Mouse (Mus musculus): ENCODE measurements around the gene Mettl27.
A peak's percentile ranks its signal among the peaks of the same experiment; 100 is the strongest.

The Mettl27 gene

DNA sequence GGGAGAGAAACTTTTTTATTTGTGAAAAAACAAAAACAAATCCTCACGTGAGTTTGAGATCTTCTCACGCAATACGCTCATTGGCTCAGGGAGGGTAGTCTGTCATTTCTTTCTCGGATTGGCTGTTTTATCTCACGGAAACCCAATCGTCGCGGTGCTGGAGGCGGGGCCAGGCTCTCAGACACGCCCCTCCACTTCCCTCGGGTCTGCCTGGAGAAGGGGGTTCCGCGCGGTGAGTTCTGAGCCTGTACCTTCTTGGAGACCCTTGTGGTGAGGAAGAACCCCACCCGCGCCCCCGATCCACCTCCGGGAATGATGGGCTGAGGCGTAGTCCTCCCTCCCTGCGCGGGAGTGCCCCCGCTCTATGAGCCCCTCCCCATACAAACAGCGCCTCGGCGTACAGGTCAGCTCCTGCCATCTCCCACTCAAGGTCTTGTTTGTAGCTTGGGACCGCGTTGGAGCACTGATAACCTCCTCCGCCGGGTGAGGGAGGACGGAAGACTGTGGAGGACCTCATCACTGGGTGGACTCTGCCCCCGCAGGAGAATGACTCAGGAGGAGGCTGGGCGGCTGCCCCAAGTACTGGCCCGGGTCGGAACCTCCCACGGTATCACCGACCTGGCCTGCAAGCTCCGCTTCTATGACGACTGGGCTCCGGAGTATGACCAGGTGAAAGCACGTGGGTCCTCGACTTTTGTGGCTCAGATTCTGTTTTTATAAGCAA, at the start of gene Mettl27:
Gene Mettl27 (plus strand): TSS at position 190 of the 724 bp plus-strand sequence.
- DNase-seq: peak; percentile 95

- no peak for DNase-seq
Measured at GRCm38 (mm10) chr5:134883077-134883476, 49.1 kb upstream of the Mettl27 start.

- no peak for DNase-seq
Measured at GRCm38 (mm10) chr5:134887447-134888335, 44.5 kb upstream of the Mettl27 start.

DNA sequence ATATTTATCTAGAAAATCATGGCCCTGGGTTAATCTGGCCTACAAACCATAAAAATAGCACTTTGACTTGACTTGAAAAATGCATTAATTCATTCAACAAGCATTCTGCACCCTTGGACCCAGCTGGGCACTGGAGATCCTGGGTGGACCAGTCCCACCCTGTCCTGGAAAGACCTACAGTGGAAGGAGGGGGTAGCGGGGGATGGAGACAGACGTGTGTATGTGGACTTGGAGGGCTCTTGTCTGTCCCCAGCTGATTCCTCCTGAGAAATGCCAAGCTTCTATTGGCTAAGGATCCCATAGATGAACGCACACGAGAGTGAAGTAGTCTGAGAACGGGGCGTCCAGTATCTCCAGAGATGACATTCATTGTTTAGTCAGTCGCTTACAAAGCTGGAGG, 43.7 kb upstream of the Mettl27 start:
- DNase-seq: no peak

DNA sequence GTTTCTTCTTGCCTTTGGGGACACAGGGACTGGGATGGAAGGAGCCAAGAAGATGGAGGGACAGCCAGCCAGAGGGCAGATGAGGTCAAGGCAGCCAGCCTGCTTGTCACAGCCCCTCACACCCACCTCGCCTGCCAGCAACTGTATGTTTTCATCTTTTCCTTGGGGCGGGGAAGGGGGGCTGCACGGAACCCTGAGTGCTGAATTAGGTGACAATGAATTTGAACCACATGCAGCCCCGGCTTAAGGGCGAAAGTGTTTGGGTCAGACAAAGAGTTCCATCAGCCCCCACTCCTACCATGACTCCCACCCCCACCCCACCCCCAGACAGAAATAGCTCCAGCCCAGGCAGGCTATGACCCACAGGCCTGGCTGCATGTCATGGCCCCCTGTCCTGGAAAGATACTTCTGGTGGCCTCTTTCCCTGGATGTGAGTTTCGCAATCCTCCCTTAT, 41.5 kb upstream of the Mettl27 start:
- no peak for DNase-seq

DNA sequence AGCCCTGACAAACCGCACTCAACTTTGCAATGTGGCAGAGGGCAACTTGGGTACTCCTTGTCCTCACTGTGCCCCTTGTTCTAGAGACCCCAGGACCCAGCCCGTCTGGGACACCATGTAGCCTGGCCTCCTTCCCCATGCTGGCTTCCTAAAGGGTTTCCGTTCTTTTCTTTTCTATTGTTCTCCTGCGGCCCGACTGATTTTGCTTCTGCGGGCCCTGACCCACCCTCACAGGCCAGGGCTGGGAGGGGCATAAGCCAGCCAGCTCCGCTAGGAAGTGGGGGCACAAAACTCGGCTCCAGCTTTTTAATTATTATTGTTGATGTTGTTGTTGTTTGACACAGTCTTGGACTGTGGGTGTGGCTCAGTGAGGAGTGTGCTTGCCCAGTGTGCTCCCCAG, 40.6 kb upstream of the Mettl27 start:
- no peak for DNase-seq

DNA sequence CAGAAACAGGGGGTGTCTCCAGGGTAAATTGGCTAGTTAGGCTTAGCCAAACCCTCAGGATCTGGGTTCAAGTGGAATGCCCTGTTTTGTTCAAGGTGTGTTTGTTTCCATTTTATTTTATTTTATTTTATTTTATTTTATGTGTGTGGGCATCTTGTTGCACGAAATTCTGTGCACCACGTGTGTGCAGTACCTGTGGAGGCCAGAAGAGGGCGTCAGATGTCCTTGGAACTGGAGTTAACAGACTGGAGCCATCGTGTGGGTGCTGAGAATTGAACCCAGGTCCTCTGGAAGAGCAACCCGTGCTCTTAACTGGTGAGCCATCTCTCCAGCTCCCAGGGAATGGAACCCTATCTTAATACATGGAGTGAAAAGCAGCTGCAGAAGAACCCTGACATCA, 39.5 kb upstream of the Mettl27 start:
- no peak for DNase-seq

GRCm38 (mm10) chr5:134895291-134895690, 36.9 kb upstream of the Mettl27 start:
- DNase-seq: no peak

DNA sequence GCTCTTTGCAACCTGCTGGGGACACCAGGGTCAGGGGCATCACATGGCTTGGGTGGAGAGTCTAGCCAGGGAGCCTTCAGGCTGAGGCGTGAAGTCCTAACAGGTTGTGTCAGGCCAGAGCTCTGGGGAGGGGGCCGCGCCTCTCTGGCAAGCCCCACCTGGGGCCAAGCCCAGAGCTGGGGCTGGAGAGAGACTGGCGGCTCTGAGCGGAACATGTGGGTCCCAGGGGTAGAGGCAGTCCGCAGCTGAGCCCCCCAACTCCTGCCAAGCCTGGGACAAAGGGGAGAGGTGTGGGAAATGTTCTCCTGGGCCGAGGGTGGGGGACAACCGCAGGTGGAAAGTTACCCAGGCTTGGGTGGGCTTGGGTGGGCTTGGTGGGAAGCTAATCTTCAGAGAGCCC, 35.2 kb upstream of the Mettl27 start:
- no peak for DNase-seq

- DNase-seq: no peak
Measured at GRCm38 (mm10) chr5:134897596-134897995, 34.6 kb upstream of the Mettl27 start.

DNA sequence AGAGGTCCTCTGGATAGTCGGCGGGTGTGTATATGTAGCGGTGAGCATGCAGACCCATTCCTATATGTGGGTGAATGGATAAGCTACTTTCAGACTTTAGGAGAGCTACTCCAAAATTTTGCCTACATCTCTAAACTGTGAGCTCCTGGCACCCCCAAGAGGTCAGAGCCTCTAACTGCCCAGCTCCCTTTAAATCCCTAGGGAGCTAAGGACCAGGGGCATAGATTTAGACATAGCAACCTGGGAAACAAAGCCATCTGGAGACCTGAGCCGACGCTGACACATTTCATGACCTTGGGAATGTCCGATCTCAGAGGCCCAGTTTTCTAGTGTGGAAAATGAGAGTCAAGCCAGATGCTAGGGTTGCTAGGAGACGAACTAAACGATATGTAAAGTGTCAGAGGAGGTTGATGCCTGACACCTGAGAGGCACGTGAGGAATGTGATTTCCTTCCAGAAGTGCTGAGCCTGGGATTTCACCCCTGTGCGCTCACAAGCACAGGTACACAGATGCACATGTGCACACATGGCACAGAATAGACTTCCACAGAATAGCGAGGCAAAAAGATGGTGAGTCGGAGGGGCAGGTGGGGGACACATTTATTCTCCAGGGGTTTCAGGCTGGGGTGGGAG, 31.0 kb upstream of the Mettl27 start:
- DNase-seq: peak; percentile 46

GRCm38 (mm10) chr5:134901644-134902027, 30.5 kb upstream of the Mettl27 start:
- DNase-seq: no peak

- no peak for DNase-seq
Measured at GRCm38 (mm10) chr5:134906633-134907032, 25.5 kb upstream of the Mettl27 start, which contains the start of gene Tmem270. TSS of gene Tmem270 (minus strand) at chr5:134906733.

DNA sequence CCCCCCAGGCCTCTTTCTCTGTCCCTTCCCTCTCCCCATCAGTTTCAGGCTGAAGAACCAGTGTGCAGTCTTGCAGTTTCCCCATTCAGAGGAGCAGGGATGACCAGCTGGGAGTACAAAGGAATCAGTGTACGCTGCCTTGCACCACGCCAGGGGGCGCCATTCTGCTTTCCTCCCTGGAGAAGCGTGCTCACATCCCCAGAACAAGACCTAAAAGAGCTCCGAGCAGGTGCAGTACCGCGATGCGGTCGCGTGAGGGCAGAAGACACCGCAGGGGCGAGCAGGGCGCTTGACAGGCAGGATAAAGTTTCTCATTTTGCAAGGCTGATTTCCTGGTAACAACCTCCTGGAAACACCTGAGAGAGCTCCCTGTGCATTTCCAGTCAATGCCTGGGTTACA, 25.0 kb upstream of the Mettl27 start:
- peak; percentile 99 for DNase-seq

DNA sequence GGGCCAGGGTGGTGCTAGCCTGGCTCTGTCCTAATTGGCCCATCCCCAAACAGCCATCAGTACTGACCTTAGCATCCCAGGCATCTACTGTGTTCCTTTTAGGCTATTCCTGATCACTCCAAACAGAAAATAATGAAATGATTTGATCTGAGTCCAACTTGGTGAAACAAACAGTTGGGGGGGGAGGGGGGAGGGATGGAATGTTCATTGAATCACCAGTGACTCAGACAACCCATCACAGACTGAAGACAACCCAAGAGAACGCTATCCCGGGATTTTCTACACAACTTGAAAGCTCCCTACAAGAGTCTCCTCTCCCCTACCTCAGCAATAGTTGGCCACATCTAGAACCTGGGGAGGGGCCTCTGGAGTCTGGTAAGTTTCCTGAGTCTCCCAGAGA, 20.3 kb upstream of the Mettl27 start:
- no peak for DNase-seq

DNA sequence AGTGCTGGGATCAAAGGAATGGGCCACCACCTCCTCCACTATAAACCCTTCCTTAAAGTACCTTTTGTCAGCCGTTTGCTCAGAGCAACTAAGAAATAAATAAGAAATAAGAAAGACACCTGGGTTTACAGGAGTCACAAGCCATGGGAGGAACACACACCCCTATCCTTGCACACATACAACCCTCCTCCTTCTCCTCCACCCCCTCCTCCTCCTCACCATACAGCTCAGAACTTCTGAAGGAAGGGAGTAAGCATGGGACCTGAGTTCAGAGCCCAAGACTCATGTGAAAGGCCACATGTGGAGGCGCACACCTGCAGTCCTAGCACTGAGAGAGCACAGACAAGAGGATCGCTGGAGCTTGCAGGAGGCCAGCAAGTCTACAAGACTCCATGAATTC, 18.8 kb upstream of the Mettl27 start:
- no peak for DNase-seq

DNA sequence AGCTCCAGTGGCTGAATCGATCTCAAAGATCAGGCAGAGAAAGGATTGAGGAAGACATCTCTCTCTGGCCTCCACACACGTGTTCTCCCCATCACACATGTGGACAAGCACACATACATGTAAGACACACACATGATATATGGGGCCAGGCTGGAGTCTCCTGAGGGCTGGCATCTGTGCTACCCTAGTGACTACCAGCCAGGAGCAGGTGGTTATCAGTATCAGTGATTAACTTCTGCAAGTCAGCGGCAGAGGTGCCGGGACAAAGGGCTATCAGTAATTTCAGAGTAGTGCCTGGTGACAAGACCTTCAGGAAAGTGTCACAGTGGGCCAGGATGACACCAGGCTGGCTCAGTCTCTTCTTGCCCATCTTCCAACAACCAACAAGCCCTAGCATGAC, 18.4 kb upstream of the Mettl27 start:
- DNase-seq: no peak

DNA sequence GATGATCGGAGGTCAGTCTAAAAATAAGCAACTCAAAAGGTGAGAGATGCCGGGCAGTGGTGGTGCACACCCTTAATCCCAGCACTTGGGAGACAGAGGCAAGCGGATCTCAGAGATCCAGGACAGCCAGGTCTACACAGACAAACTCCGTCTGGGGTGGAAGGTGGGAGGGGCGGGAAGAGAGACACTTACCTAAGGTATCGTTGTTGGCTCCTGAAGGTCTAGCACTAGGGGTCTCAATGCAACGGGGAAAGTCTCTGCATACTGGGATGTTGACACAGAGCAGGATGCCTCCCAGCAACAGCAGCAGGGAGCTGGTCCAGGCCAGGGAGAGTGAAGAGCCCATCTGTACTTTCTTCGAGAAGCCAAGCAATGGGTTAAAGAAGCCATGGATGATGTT, 17.7 kb upstream of the Mettl27 start:
- no peak for DNase-seq

- no peak for DNase-seq
Measured at GRCm38 (mm10) chr5:134915311-134915710, 16.9 kb upstream of the Mettl27 start, which contains the start of gene Cldn13. TSS of gene Cldn13 (minus strand) at chr5:134915526.

DNA sequence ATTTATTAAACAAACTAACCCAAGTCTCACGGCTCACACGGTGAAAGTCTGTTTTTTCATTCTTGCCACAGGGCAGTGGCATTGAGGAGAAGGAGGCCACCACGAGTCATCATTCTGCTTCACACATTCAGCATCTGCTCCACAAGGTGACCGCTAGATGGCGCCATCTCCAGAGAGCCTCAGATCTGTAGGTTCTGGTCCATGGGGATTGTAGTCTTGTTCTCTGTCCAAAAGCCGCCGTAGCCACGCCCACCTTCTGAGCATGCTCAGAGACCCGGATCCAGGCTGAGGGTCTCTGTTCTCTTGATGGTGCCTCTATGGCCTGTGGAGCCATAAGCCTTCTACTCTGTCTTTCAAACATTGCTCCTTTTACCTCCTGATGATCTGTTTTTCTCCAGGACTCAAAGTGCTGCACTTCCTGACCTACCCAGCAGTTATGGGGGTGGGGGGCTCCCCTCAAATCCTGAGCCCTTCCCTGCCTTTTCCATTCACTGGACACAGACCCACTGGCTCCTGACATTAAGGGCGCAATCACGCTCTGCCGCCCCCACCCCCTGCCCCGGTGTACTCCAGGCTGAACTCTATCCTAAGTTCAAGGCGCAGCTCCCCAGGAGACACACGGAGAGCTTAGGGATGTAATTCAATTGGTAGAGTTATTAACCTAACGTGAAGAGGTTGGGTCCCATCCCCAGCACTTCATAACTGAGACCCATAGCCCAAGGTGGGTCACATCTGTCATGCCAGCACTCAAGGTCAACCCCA, 13.9 kb upstream of the Mettl27 start:
- DNase-seq: peak; percentile 87

DNA sequence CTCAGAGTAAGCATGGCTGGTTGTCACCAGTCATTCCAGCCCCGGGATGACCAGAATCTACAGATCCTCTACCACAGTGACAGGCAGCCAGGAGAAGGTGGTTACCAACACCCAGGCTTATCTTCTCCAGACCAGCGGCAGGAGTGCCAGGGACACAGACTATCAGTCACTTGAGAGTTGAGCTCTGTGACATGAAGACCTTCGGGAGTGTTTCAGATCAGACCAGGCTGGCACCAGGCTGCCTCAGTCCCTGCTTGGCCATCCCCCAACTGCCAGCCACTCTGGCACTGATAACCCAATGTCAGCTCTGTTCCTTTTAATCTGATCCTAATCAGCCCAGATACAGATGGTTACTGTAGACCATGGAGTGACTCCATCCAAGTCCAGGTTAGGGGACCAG, 13.1 kb upstream of the Mettl27 start:
- DNase-seq: no peak

DNA sequence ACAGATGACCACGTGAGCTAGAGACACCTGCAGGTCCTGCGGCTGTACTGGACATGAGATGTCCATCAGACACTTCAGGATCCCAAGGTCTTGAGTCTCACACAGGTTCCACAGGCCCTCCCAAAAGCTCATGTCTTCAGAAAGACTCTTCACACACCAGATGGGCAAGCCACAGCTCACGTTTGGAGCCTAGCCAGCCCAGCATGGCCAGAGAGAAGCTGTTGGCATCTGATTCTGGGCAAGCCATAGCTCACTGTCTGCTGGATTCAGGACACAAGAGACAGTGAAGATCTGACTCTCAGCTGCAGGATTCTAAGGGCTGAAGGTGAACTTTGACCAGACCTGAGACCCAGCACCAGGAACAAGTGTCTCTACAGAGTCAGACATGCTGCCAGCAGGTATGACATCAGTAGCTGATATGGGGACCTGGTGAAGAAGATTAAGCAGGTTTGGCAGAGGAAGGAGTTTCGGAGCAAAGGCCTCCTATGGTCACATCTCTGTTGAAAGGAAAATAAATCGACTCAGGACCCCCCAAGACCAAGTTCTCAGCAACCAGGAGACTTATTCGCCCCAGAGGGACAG, 12.0 kb upstream of the Mettl27 start:
- DNase-seq: no peak
